Mouse (Mus musculus) liver, embryonic 14.5 days (tissue): Measurements from ENCODE around the gene Clpb.

ENCODE experiments used
- CTCF ChIP-seq: IDR thresholded peaks from 2 replicates; pipeline ENCODE4 v1.5.1; 2016; ENCODE audit warnings: antibody characterized with exemption, low read depth, control low read depth
- EP300 ChIP-seq: IDR thresholded peaks from 2 replicates; pipeline ENCODE4 v1.6.1; 2016; ENCODE audit warnings: antibody characterized with exemption, low read depth

GRCm38 (mm10) chr7:101835457-101836109, 172.2 kb downstream of the Clpb start:
- TF ChIP-seq EP300, result no peak
- TF ChIP-seq CTCF, result no peak
